ENCODE assay signal across 26 mouse cellular contexts in genomic region chrX:93928379-93928778, GRCm38 (mm10). TPM values are rescaled to one million over a fixed set of nuclear protein-coding genes. Genes with fewer than 3 reads are reported as not detected.
DNase-seq lines count a peak whose midpoint lies in the region; ATAC-seq and TF ChIP-seq lines count a peak whose summit lies in the region.
"Had no signal": no experiment of that assay in that cellular context is flagged by ENCODE, and none has a peak within 500 bp of the region (broad histone marks: within the 10 kb centered on the region; RNA-seq: fewer than 3 reads in every experiment).

No protein-coding gene starts in this region.

- in situ Hi-C loops in CH12.LX (cut with MboI; ENCODE audit: low pct_ligation_motif_present, low pct_unique_long_range_greater_than_20kb, low sequenced_read_pairs): no loop called here

- intact Hi-C loops in heart, postnatal 36 days (cut with DNase I): no loop called here
- intact Hi-C loops in gastrocnemius, postnatal 14 days (cut with DNase I; ENCODE audit: low total_unique reads): no loop called here

- H3K27me3 ChIP-seq in CH12.LX (replicated peaks): no peaks in the 10 kb centered on the region
- no peaks in the 10 kb centered on the region for H3K27me3 ChIP-seq in liver, embryonic 11.5 days (replicated peaks; ENCODE audit: control insufficient read depth, insufficient read depth, low read length)
- H3K27me3 ChIP-seq: hindbrain, embryonic 15.5 days had no signal

- H3K4me2 ChIP-seq in CH12.LX (ENCODE audit: insufficient read depth, low read depth, poor library complexity, severe bottlenecking): no peak overlapping the region
- H3K4me2 ChIP-seq in liver, embryonic 11.5 days: peak overlapping the region; percentile 34; the same call in 1 of the 2 replicates
- H3K4me2 ChIP-seq: heart, embryonic 13.5 days; hindbrain, embryonic 15.5 days; limb, embryonic 12.5 days had no signal

- no peaks in the 10 kb centered on the region for H3K9me3 ChIP-seq in CH12.LX (replicated peaks; ENCODE audit: low read length)
- no peaks in the 10 kb centered on the region for H3K9me3 ChIP-seq in liver, embryonic 11.5 days (ENCODE audit: control insufficient read depth, low read length)
- H3K9me3 ChIP-seq: heart, embryonic 13.5 days; hindbrain, embryonic 15.5 days; limb, embryonic 12.5 days had no signal

- TF ChIP-seq CTCF in CH12.LX (conservative IDR thresholded peaks at IDR 0.05 in 1 of 2, IDR thresholded peaks at IDR 0.05 in 1 of 2; ENCODE audit: low read depth in 2 of 2, low read length in 2 of 2): no peak

- H3K27ac ChIP-seq in CH12.LX (ENCODE audit: insufficient read depth, low read depth): no peak overlapping the region
- peak overlapping the region; percentile 58; the same call in 1 of the 2 replicates for H3K27ac ChIP-seq in liver, embryonic 11.5 days (ENCODE audit: low read depth, low read length)
- H3K27ac ChIP-seq: gastrocnemius, adult 2 months; heart, embryonic 13.5 days; hindbrain, embryonic 15.5 days; limb, embryonic 12.5 days; macrophage had no signal

- H3K4me3 ChIP-seq in CH12.LX (replicated peaks in 1 of 3; ENCODE audit: low read depth in 2 of 3, low read length in 2 of 3, poor library complexity in 1 of 3): no peak overlapping the region
- no peak overlapping the region for H3K4me3 ChIP-seq in liver, embryonic 11.5 days (ENCODE audit: low read depth, low read length)
- H3K4me3 ChIP-seq: gastrocnemius, adult 2 months; heart, embryonic 13.5 days; hindbrain, embryonic 15.5 days; limb, embryonic 12.5 days had no signal

- TF ChIP-seq EP300 in CH12.LX (IDR thresholded peaks at IDR 0.05; ENCODE audit: low read length): no peak

- WGBS in liver, embryonic 11.5 days: 51% methylated on average over 3 of the region's 3 CpGs

- peaks cover 2 to 33% of the 10 kb centered on the region in 2 experiments; a peak in 3 of 4 replicates for H3K4me1 ChIP-seq in CH12.LX (ENCODE audit: control insufficient read depth in 1 of 2, insufficient read depth in 2 of 2)
- peaks cover 6% of the 10 kb centered on the region for H3K4me1 ChIP-seq in liver, embryonic 11.5 days (replicated peaks; ENCODE audit: control insufficient read depth, insufficient read depth, low read length)
- H3K4me1 ChIP-seq: heart, embryonic 13.5 days; hindbrain, embryonic 15.5 days; limb, embryonic 12.5 days had no signal

- H3K9ac ChIP-seq in CH12.LX (ENCODE audit: insufficient read depth, low read depth): no peak overlapping the region
- H3K9ac ChIP-seq in liver, embryonic 11.5 days (ENCODE audit: low read depth, low read length): no peak overlapping the region
- H3K9ac ChIP-seq: heart, embryonic 13.5 days; hindbrain, embryonic 15.5 days; limb, embryonic 12.5 days had no signal

- peak; percentile 6 for DNase-seq in CH12.LX (ENCODE audit: extremely low read depth)
- DNase-seq in liver, embryonic 11.5 days (ENCODE audit: low spot score): no peak
- no peak for DNase-seq in heart, postnatal 36 days
- no peak for DNase-seq in gastrocnemius, postnatal 14 days
- DNase-seq in cerebellum, postnatal 4 days (ENCODE audit: low spot score in 2 of 2): no peak
- DNase-seq: adrenal gland, postnatal 10 days; cerebellum, adult 9-10 months; embryo, embryonic 11 days; gastrocnemius, adult 2 months; heart, adult 18-20 months; heart, postnatal 4 days; right cerebral cortex, postnatal 25 days; thymus, postnatal 14 days had no signal

- no peaks in the 10 kb centered on the region for H3K36me3 ChIP-seq in CH12.LX (replicated peaks in 1 of 2; ENCODE audit: control insufficient read depth in 1 of 2, insufficient read depth in 1 of 2, low read length in 1 of 2)
- H3K36me3 ChIP-seq in liver, embryonic 11.5 days (ENCODE audit: control insufficient read depth, insufficient read depth, low read length): no peaks in the 10 kb centered on the region
- H3K36me3 ChIP-seq: heart, embryonic 13.5 days; hindbrain, embryonic 15.5 days; limb, embryonic 12.5 days had no signal

- no peak for TF ChIP-seq RAD21 in CH12.LX (IDR thresholded peaks at IDR 0.05; ENCODE audit: low read depth, low read length)

- dilution Hi-C loops in CH12.LX (cut with MboI; ENCODE audit: extremely low pct_ligation_motif_present, extremely low pct_unique_long_range_greater_than_20kb, low sequenced_read_pairs): no loop called here

- no peak for TF ChIP-seq POLR2A in CH12.LX (IDR thresholded peaks at IDR 0.05; ENCODE audit: low read depth, low read length)

- H3K79me2 ChIP-seq in CH12.LX (replicated peaks; ENCODE audit: control insufficient read depth, extremely low read depth, insufficient read depth, poor library complexity, severe bottlenecking): no peaks in the 10 kb centered on the region

- ATAC-seq in common myeloid progenitor, adult 5-6 weeks (replicated peaks; ENCODE audit: low read depth, poor library complexity, severe bottlenecking): 0 out of 2 replicates have a peak, but pooled peaks have one; percentile 8
- ATAC-seq in liver, embryonic 11.5 days (replicated peaks; ENCODE audit: low FRiP score): peak; percentile 39; the same call in 1 of the 2 replicates
- ATAC-seq in megakaryocyte progenitor cell, adult 5-6 weeks (replicated peaks; ENCODE audit: poor library complexity): 0 out of 2 replicates have a peak, but pooled peaks have one; percentile 32
- ATAC-seq: activated CD4-positive, CD25-positive, alpha-beta regulatory T cell, adult 4 months; midbrain, embryonic 16.5 days had no signal

TF ChIP-seq in CH12.LX, 34 proteins besides CTCF, POLR2A, EP300 and RAD21:
- TF ChIP-seq PAX5 (IDR thresholded peaks at IDR 0.05; ENCODE audit: low read length) (no peak), E2F4 (IDR thresholded peaks at IDR 0.05; ENCODE audit: insufficient replicate concordance, low read depth, low read length) (no peak), MAX (IDR thresholded peaks at IDR 0.05; ENCODE audit: low read length) (no peak), MEF2A (IDR thresholded peaks at IDR 0.05; ENCODE audit: borderline replicate concordance, low read depth, low read length) (no peak), HCFC1 (IDR thresholded peaks at IDR 0.05; ENCODE audit: low read depth, low read length) (no peak), JUND (conservative IDR thresholded peaks at IDR 0.05; ENCODE audit: low read depth, low read length) (no peak), ETS1 (conservative IDR thresholded peaks at IDR 0.05; ENCODE audit: low read depth, low read length) (no peak), CHD2 (IDR thresholded peaks at IDR 0.05; ENCODE audit: low read length) (no peak), TBP (conservative IDR thresholded peaks at IDR 0.05; ENCODE audit: low read depth, low read length) (no peak)

RNA-seq across cellular contexts. Expression of gene AU015836, which starts 40.1 kb away (rescaled TPM):
- total RNA-seq in CH12.LX (2012; rRNA removed): not detected in 2 replicates
- total RNA-seq in CH12.LX (2014; rRNA removed): not detected in 2 replicates
- polyA plus RNA-seq in CH12.LX (2012; ENCODE audit: insufficient read length, low read depth): not detected in 2 replicates
- total RNA-seq in common myeloid progenitor, adult 5-6 weeks (2017): not detected in 2 replicates
- polyA plus RNA-seq in liver, embryonic 11.5 days (2014; fragmentation: Nextera tagmentation; extraction: Ambion mirVana): 0.27 and 0.55 TPM in 2 replicates
- not detected in 2 replicates for total RNA-seq in megakaryocyte progenitor cell, adult 5-6 weeks (2015)
- not detected in 2 replicates for total RNA-seq in megakaryocyte progenitor cell, adult 5-6 weeks (2017)
- total RNA-seq in heart, postnatal 36 days (2021): not detected
- not detected for total RNA-seq in gastrocnemius, postnatal 14 days (2021)
- total RNA-seq: adrenal gland, postnatal 10 days; gastrocnemius, adult 2 months; heart, adult 18-20 months; heart, postnatal 4 days; layer of hippocampus, postnatal 25 days; neutrophil, adult 5-6 weeks had no signal
- polyA plus RNA-seq: activated CD4-positive, CD25-positive, alpha-beta regulatory T cell, adult 4 months; forebrain, embryonic 11.5 days; heart, embryonic 13.5 days; hindbrain, embryonic 15.5 days; large intestine, adult 2 months; limb, embryonic 12.5 days; lung, embryonic 16.5 days; macrophage; midbrain, embryonic 16.5 days had no signal
